Mouse (Mus musculus) megakaryocyte, embryonic 14.5 days (primary cell): ENCODE measurements around the gene Arl6ip1. TPM values are rescaled to one million over a fixed set of nuclear protein-coding genes. Genes with fewer than 3 reads are reported as not detected.
A peak's percentile ranks its signal among the peaks of the same experiment; 100 is the strongest.

Experiments used
- H3K27me3 ChIP-seq: replicated peaks from 2 replicates; pipeline ENCODE3; 2012; ENCODE audit warnings: inconsistent platforms
- H3K36me3 ChIP-seq: replicated peaks from 2 replicates; pipeline ENCODE3; 2012; ENCODE audit warnings: low read length, inconsistent platforms, mixed read lengths
- H3K4me1 ChIP-seq: 2 replicates; pipeline ENCODE4 v1.6.1; 2012; ENCODE audit warnings: inconsistent platforms
- H3K4me3 ChIP-seq: replicated peaks from 2 replicates; pipeline ENCODE3; 2012; ENCODE audit warnings: moderate library complexity, mild to moderate bottlenecking, inconsistent platforms
- H3K9me3 ChIP-seq: 2 replicates; pipeline ENCODE4 v1.6.1; 2012; ENCODE audit warnings: inconsistent platforms
- FLI1 ChIP-seq: IDR thresholded peaks from 2 replicates; pipeline ENCODE4 v1.6.1; 2012; ENCODE audit warnings: low read length, inconsistent platforms, mixed read lengths
- GATA1 ChIP-seq: IDR thresholded peaks from 3 replicates; pipeline ENCODE4 v1.6.1; 2012; ENCODE audit warnings: mixed read lengths, low read length, inconsistent platforms, borderline replicate concordance
- polyA plus RNA-seq: library from polyadenylated mRNA; stranded (reverse); fragments of >175 nt; gene quantifications from 2 replicates; pipeline ENCODE4 v1.2.3, GENCODE M21; 2012; ENCODE audit warnings: low replicate concordance; ENCODE audit not compliant: insufficient read depth

The Arl6ip1 gene
- polyA plus RNA-seq, 1 experiment = 11.6 TPM

- H3K4me3 ChIP-seq = peak overlapping the region; percentile 98
- peaks cover 34% of the 10 kb centered on the region for H3K4me1 ChIP-seq
- no peak for TF ChIP-seq GATA1
- TF ChIP-seq FLI1 = no peak
- H3K36me3 ChIP-seq = peaks cover 32% of the 10 kb centered on the region
- H3K27me3 ChIP-seq = no peaks in the 10 kb centered on the region
- H3K9me3 ChIP-seq = no peaks in the 10 kb centered on the region
Observed at GRCm38 (mm10) chr7:118128925-118129429, 485 bp downstream of the Arl6ip1 start.

GRCm38 (mm10) chr7:118126219-118126875 lies 3.1 kb downstream of the Arl6ip1 start:
- H3K4me1 ChIP-seq = peaks cover 34% of the 10 kb centered on the region
- H3K36me3 ChIP-seq = peaks cover 54% of the 10 kb centered on the region
- H3K27me3 ChIP-seq = no peaks in the 10 kb centered on the region
- TF ChIP-seq FLI1 (no peak), GATA1 (no peak)
- no peaks in the 10 kb centered on the region for H3K9me3 ChIP-seq
- H3K4me3 ChIP-seq = no peak overlapping the region

- Histone ChIP-seq H3K4me1 (peaks cover 38% of the 10 kb centered on the region), H3K9me3 (no peaks in the 10 kb centered on the region), H3K27me3 (no peaks in the 10 kb centered on the region), H3K36me3 (peaks cover 59% of the 10 kb centered on the region), H3K4me3 (no peak overlapping the region)
- TF ChIP-seq GATA1 (no peak), FLI1 (no peak)
Observed at GRCm38 (mm10) chr7:118125736-118126135, 3.7 kb downstream of the Arl6ip1 start.

GRCm38 (mm10) chr7:118123512-118124411 lies 5.7 kb downstream of the Arl6ip1 start:
- peaks cover 46% of the 10 kb centered on the region for H3K4me1 ChIP-seq
- H3K36me3 ChIP-seq = peaks cover 79% of the 10 kb centered on the region
- H3K27me3 ChIP-seq = no peaks in the 10 kb centered on the region
- no peaks in the 10 kb centered on the region for H3K9me3 ChIP-seq
- H3K4me3 ChIP-seq = no peak overlapping the region
- TF ChIP-seq GATA1 (no peak), FLI1 (no peak)

GRCm38 (mm10) chr7:118122235-118122634 lies 7.2 kb downstream of the Arl6ip1 start:
- Histone ChIP-seq H3K4me3 (no peak overlapping the region), H3K27me3 (no peaks in the 10 kb centered on the region), H3K9me3 (no peaks in the 10 kb centered on the region), H3K36me3 (peaks cover 85% of the 10 kb centered on the region), H3K4me1 (peaks cover 44% of the 10 kb centered on the region)
- TF ChIP-seq FLI1 (no peak), GATA1 (no peak)

- peaks cover 47% of the 10 kb centered on the region for H3K4me1 ChIP-seq
- no peaks in the 10 kb centered on the region for H3K27me3 ChIP-seq
- no peaks in the 10 kb centered on the region for H3K9me3 ChIP-seq
- TF ChIP-seq GATA1 (no peak), FLI1 (no peak)
- peaks cover 70% of the 10 kb centered on the region for H3K36me3 ChIP-seq
- no peak overlapping the region for H3K4me3 ChIP-seq
Observed at GRCm38 (mm10) chr7:118120654-118121053, 8.8 kb downstream of the Arl6ip1 start.

- no peaks in the 10 kb centered on the region for H3K9me3 ChIP-seq
- TF ChIP-seq FLI1 (no peak), GATA1 (no peak)
- peaks cover 68% of the 10 kb centered on the region for H3K36me3 ChIP-seq
Observed at GRCm38 (mm10) chr7:118119946-118120345, 9.5 kb downstream of the Arl6ip1 start.

GRCm38 (mm10) chr7:118119142-118119541 lies 10.3 kb downstream of the Arl6ip1 start:
- no peaks in the 10 kb centered on the region for H3K27me3 ChIP-seq
- H3K4me3 ChIP-seq = no peak overlapping the region
- no peak for TF ChIP-seq GATA1
- no peak for TF ChIP-seq FLI1
- peaks cover 68% of the 10 kb centered on the region for H3K36me3 ChIP-seq
- no peaks in the 10 kb centered on the region for H3K9me3 ChIP-seq
- H3K4me1 ChIP-seq = peaks cover 49% of the 10 kb centered on the region

More at GRCm38 (mm10) chr7:118119946-118120345, 9.5 kb downstream of the Arl6ip1 start:
- H3K4me3 ChIP-seq = no peak overlapping the region
- H3K27me3 ChIP-seq = no peaks in the 10 kb centered on the region
- peaks cover 47% of the 10 kb centered on the region for H3K4me1 ChIP-seq

- H3K4me1 ChIP-seq = peaks cover 56% of the 10 kb centered on the region
- no peaks in the 10 kb centered on the region for H3K27me3 ChIP-seq
- TF ChIP-seq GATA1 (no peak), FLI1 (no peak)
Observed at GRCm38 (mm10) chr7:118118426-118118825, 11.0 kb downstream of the Arl6ip1 start.

More at GRCm38 (mm10) chr7:118118426-118118825, 11.0 kb downstream of the Arl6ip1 start:
- Histone ChIP-seq H3K9me3 (no peaks in the 10 kb centered on the region), H3K36me3 (peaks cover 68% of the 10 kb centered on the region), H3K4me3 (no peak overlapping the region)
